Mouse (Mus musculus) retina, adult 2 months (tissue): Measurements from ENCODE around the gene Srgap1.
A peak's percentile ranks its signal among the peaks of the same experiment; 100 is the strongest.

Experiments
- DNase-seq: peaks from one replicate; pipeline ENCODE4 v3.0.0-alpha.2; 2012; ENCODE audit warnings: low read depth, low spot score

The Srgap1 gene

DNA sequence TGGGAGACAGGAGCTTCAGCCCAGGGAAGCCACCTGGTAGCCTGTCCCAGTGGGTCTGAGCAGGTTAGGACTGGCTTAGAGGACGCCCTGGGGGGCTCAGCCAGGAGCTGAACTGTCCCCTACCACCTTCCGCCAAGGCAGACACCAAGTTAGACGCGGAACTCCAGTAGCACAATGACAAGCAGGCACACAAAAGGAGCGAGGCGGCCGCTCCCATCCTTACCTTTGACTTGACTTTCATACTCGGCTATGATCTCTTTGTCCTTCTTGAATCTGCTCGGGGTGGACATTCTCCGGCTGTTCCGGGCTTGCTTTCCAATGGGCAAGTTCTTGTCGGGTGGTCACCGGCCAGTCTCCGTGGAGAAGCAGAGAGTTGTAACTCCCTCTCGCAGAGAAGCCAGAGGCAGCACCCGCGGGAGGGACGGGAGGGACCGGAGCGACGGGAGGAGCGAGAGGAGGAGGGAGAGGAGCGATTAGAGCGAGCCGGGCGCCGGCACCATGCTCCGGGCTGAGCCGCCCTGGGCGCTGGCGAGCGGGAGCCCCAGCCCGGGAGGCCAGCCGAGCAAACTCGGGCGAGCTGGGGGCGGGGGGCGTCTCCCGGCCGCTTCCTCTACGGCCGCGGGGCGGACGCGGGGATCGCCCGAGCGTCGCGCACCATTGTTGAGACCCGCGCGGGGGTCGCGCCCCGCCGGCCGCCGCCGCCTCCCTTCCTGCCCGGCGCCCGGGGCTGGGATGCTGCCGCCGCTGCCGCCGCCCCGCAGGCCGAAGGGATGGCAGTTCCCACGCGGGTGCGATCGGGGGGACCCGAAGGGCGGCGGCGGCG is at the start of gene Srgap1:
Srgap1 (minus strand) TSS at position 412 of the 823 bp plus-strand sequence.
- no peak for DNase-seq

- peak; percentile 23 for DNase-seq
These were observed 49.4 kb upstream of the Srgap1 start for GRCm38 (mm10) chr10:122096462-122096979.

GRCm38 (mm10) chr10:122090472-122090871 is 43.4 kb upstream of the Srgap1 start:
- DNase-seq = no peak

- DNase-seq = no peak
These were observed 34.2 kb upstream of the Srgap1 start for GRCm38 (mm10) chr10:122081352-122081751.

GRCm38 (mm10) chr10:122069153-122069552 is 22.0 kb upstream of the Srgap1 start:
- DNase-seq = no peak

GRCm38 (mm10) chr10:122055826-122056225 is 8.7 kb upstream of the Srgap1 start:
- no peak for DNase-seq

DNA sequence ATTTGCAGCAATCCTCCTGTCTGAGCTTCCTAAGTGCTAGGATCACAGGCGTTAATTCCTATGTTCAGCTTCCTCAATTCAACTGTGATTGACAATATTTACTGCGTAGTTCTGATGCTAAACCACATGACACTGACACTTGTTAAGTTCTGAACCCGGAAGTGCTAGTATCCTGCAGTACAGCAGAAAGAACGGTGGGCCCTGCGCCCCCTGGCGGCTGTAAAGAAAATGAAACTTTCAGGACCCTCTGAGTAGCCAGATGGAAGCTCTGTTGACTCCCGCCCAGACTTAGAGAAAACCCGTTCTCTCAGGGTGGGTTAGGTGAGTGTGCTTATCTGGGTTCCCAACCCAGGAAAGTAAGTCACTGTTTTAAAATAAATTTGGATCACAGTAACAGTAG is 7.4 kb upstream of the Srgap1 start:
- DNase-seq = no peak

DNA sequence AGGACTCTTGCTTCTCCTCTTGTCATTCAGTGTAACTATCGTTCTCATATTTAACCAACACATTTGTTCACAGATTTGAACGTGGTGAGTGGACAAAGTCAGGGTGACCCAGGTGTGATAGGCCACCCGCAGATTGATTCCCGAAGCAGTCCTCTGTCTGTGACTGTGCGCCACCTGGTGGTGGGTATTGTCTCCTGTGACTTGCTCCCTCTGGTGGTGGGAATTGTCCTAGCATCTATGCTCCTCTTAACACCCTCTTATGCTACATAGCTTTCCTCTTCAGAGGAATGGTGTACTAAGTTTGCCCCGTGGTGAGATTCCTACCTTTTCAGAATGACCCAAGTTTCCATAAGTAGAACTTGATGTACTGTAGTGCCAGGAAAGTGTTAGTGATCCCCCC is 4.7 kb upstream of the Srgap1 start:
- DNase-seq = peak; percentile 70

DNA sequence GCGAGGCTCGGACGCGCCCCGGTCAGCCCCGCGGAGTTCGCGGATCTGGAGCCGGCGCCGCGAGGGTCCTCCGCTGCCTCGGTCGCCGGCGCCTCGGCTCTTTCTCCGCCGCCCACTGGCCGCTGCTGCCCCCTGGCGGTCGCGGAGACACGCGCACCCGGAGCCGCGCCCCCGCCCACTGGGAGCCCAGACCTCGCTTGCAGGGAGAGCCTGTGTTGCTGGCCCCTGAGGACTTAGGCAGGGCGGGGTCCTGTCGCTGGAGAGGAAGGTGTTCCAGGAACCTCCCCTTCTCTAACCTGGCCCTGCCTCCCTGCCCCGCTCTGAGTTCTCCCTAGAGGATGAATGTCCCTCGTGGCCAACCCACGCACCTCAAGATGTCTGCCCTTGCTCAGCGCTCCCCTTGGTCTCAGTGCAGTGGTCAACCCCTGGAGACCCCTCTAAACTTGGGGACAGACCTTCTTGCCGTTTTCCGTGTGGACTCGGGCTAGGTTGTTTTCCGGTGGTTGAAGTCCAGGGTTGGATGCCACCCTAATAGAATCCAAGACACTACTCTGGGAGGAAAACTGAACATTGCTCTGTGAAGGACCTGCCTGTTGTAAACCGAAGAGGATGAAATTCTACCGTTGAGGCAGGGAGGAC is 731 bp upstream of the Srgap1 start:
- DNase-seq = no peak

DNA sequence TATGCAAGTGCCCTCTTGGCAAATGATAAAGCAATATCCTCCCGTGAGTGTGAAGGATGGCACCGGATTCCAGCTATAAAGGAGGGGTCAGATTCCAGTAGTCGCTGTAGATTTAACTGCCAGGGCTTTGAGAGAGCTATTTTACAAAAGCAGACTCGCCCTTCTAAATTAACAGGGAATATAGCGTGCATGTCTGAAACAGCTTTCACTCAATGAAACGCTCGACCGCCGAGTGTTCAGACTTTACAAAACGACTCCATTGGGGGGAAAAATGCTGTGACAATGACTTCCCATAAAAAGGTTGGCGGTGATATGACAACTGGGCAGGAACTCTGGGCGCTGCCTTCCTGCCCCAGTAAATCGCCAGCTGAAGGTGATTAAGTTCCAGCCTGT is 608 bp downstream of the Srgap1 start:
- DNase-seq = no peak

DNA sequence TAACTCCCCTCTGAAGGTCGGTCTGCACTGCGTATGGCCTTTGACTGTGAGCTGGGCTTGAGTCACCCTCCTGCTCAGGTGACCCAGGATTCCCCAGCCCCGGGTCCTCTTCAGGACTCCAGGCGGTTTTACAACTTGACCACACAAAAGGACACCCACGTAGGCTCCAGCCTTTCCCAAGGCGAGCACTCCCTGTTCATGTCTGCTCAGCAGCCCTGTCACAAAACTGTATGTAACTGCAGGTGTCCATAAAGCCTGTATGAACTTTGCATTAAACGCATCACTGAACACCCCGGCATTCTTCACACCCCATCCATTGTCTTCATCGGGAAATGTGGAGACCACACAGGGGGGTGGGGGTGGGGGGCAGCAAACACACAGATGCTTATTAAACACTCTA is 1.2 kb downstream of the Srgap1 start:
- no peak for DNase-seq

DNA sequence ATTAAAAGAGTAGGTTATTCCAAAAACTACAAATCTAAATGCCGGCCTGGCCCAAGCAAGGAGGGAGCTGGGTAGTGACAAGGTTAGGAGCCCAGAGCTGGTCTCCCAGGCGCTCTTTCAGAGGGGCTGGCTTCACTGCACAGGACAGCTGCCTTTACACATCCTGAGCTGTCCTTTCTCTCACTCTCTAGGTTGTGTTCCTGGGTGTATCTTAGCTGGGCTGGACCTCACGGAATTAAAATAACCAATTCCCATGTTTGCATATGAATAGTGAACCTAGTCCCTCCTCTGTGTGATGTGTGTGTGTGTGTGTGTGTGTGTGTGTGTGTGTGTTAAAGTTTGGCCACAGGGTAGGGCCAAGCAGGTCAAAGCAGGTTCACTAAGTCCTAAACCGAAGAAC is 2.2 kb downstream of the Srgap1 start:
- DNase-seq = no peak

- DNase-seq = no peak
These were observed 6.7 kb downstream of the Srgap1 start for GRCm38 (mm10) chr10:122040372-122040771.

DNA sequence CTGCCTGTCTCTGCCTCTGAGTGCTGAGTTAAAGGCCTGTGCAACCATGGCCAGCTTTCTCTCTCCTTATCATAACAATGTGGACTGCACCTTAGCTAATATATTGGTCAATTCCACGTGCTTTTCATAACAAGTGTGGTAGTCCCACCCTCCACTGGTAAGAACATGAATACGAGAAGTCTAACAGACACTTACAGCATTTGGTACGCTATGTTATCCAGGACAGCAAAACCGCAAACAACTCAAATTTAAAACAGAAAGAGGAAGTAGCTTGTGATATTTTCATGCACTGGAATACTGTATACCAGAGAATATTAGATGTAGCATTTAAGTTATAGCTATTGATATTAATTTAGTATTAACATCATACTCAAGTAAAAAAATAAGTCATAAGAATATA is 7.5 kb downstream of the Srgap1 start:
- no peak for DNase-seq

- no peak for DNase-seq
These were observed 8.6 kb downstream of the Srgap1 start for GRCm38 (mm10) chr10:122038554-122038953.

DNA sequence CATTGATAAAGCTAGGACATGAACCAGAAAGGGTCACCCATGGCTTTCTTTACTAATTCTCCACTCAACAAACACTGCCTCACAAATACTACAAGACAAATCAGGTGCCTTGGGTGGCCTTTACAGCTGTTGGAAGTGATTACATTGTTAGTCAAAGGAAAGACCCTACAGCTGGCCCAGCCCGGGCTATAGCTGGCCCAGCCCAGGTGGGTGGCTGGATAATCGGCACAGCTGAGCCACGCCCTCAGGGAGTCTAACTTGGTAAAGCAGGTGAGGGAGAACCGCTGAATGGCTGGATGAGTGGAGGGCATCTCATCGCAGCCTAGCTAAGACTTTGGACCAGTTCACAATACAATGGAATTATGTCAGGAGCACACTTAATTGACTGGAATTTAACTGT is 13.8 kb downstream of the Srgap1 start:
- DNase-seq = no peak

- no peak for DNase-seq
These were observed 16.7 kb downstream of the Srgap1 start for GRCm38 (mm10) chr10:122030420-122030819.

DNA sequence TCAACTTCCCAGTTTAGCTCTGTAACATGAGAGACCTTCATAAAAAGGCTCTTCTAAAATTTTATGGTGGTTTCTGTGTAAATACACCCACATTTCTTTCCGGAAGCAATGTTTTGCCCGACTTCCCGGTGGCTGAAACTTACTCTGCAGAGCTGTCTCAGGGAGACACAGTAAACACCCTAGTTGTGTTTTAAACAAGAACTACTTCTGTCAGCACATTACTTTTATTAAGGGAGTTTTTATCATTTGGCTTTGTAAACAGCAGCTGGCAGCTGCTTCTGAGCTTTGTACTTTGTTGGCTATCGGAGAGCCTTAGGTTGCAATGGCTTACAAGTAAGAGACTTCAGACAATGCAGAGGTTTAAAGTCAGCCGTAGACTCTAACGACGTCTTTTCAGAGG is 17.4 kb downstream of the Srgap1 start:
- DNase-seq = no peak

- no peak for DNase-seq
These were observed 21.9 kb downstream of the Srgap1 start for GRCm38 (mm10) chr10:122025198-122025597.

DNA sequence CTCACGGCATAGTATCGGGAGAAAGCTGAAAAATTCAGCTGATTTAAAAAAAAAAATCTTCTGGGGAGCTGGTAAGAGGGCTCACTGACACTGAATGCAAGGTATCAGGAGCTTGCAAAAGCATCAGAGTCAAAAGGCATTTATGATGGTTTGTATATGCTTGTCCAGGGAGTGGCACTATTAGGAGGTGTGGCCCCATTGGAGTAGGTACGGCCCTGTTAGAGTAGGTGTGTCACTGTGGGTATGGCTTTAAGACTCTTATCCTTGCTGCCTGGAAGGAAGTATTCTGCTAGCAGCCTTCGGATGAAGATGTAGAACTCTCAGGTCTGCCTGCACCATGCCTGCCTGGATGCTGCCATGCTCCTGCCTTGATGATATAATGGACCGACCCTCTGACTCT is 26.2 kb downstream of the Srgap1 start:
- DNase-seq = no peak

DNA sequence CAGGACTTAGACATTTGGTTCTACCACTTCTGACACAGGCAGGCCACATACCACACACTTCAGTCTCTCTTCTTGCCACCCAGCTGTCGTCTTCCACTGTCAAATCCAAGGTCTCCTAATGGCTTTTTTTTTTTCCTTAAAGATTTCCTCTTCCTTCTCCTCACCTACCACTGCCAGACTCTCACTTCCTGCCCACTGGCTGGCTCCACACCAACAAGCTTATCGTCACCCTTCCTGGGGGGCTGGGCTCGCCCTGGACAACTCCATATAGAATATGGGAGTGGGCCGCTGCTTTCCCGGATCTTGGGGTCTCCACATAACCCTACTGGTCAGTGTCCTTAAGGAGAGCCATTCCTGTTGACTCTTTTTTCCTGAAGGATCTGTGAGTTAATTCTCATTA is 26.9 kb downstream of the Srgap1 start:
- no peak for DNase-seq

DNA sequence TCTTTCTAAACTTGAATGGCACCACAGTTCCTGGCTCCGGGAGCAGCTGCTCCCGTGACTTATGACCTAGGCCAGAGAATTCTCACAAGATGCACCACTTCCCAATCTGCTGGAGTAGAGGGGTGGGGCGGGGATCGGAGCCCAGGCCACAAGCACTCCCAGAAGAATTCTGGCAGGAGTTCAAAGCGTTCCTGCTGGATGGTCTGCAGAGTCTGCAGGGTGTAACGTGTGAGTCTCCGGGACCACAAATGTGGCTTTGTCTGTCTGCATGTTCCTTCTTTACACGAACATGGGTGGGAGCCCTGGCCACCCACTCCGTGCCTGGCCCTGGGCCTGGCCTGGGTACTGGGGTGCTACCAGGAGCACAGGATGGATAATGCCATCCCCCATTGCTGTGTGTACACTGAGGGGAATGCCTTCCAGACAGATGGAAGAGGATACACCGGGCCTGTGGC is 28.5 kb downstream of the Srgap1 start:
- DNase-seq = no peak

DNA sequence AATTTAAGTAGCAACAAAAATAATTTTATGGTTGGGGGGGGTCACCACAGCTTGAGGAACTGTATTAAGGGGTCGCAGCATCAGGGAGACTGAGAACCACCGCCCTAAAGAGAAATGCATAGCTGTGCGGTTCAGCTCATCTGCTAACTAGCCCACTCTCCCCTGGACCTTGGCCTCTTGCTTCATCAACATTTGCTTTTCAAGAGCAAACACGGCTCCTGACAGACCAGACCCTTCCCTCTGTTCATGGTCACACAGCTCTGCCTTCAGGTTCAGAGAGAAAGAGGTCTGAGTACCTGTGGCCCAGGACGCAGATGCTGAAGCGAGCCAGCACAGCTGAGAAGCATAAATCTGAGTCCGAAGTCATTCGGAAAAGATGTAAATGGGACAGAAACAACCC is 29.4 kb downstream of the Srgap1 start:
- DNase-seq = no peak
